Mouse (Mus musculus): ENCODE measurements around the gene D630039A03Rik. TPM values are rescaled to one million over a fixed set of nuclear protein-coding genes. Genes with fewer than 3 reads are reported as not detected.

The D630039A03Rik gene
- total and polyA plus RNA-seq, 3 experiments = 0.22 TPM; not detected in 2

GRCm38 (mm10) chr4:57861166-57861565, 54.9 kb downstream of the D630039A03Rik start:
- no peaks in the 10 kb centered on the region for H3K36me3 ChIP-seq (replicated peaks)
- ATAC-seq (ENCODE audit: extremely low read depth, insufficient number of reproducible peaks, low FRiP score, poor library complexity, severe bottlenecking) = no peak
- no peaks in the 10 kb centered on the region for H3K27me3 ChIP-seq (ENCODE audit: insufficient read depth, low read length)

GRCm38 (mm10) chr4:57860204-57860611, 55.9 kb downstream of the D630039A03Rik start:
- no peak for TF ChIP-seq CTCF (IDR thresholded peaks at IDR 0.05; ENCODE audit: low read depth, low read length)
- TF ChIP-seq POLR2AphosphoS5 (IDR thresholded peaks at IDR 0.05; ENCODE audit: insufficient replicate concordance, low read depth, low read length) = no peak
- no peak for TF ChIP-seq GATA2 (IDR thresholded peaks at IDR 0.05; ENCODE audit: borderline replicate concordance, low read depth, low read length)
- TF ChIP-seq GATA1 (IDR thresholded peaks at IDR 0.05; ENCODE audit: borderline replicate concordance, low read length) = no peak
- no peak for TF ChIP-seq TAL1 (conservative IDR thresholded peaks at IDR 0.05; ENCODE audit: low read depth, low read length)
- Histone ChIP-seq H3K4me3 (ENCODE audit: low read depth, low read length) (no peak overlapping the region), H3K27me3 (ENCODE audit: insufficient read depth, low read length) (no peaks in the 10 kb centered on the region), H3K9me3 (replicated peaks) (peaks cover 51% of the 10 kb centered on the region), H3K36me3 (replicated peaks) (no peaks in the 10 kb centered on the region), H3K4me1 (ENCODE audit: insufficient read depth, low read depth, low read length) (no peaks in the 10 kb centered on the region)
- DNase-seq (ENCODE audit: low spot score) = no peak
- no peak for ATAC-seq (ENCODE audit: extremely low read depth, insufficient number of reproducible peaks, low FRiP score, poor library complexity, severe bottlenecking)

More at GRCm38 (mm10) chr4:57861166-57861565, 54.9 kb downstream of the D630039A03Rik start:
- no peak overlapping the region for H3K4me3 ChIP-seq (ENCODE audit: low read depth, low read length)
- H3K4me1 ChIP-seq (ENCODE audit: insufficient read depth, low read depth, low read length) = no peaks in the 10 kb centered on the region
- peaks cover 41% of the 10 kb centered on the region for H3K9me3 ChIP-seq (replicated peaks)
- no peak for DNase-seq (ENCODE audit: low spot score)
- no peak for TF ChIP-seq GATA2 (IDR thresholded peaks at IDR 0.05; ENCODE audit: borderline replicate concordance, low read depth, low read length)
- no peak for TF ChIP-seq CTCF (IDR thresholded peaks at IDR 0.05; ENCODE audit: low read depth, low read length)
- no peak for TF ChIP-seq GATA1 (IDR thresholded peaks at IDR 0.05; ENCODE audit: borderline replicate concordance, low read length)
- TF ChIP-seq TAL1 (conservative IDR thresholded peaks at IDR 0.05; ENCODE audit: low read depth, low read length) = no peak
- TF ChIP-seq POLR2AphosphoS5 (IDR thresholded peaks at IDR 0.05; ENCODE audit: insufficient replicate concordance, low read depth, low read length) = no peak

Other genes starting within 250 kb of the D630039A03Rik start
- not detected in 2 replicates for gene Akap2, start 198.6 kb downstream of the D630039A03Rik start, total RNA-seq (2014; fragmentation: Nextera tagmentation)
- gene Akap2, start 198.6 kb downstream of the D630039A03Rik start, total RNA-seq (2017) = 0.05 and 0.06 TPM in 2 replicates
- not detected in 2 replicates for gene Akap2, start 198.6 kb downstream of the D630039A03Rik start, polyA plus RNA-seq (2012)
- 174 and 189 TPM in 2 replicates for gene Txn1, start 40.1 kb upstream of the D630039A03Rik start, total RNA-seq (2014; fragmentation: Nextera tagmentation)
- gene Txn1, start 40.1 kb upstream of the D630039A03Rik start, total RNA-seq (2017) = 241 and 298 TPM in 2 replicates
- 21.9 and 54.6 TPM in 2 replicates for gene Txn1, start 40.1 kb upstream of the D630039A03Rik start, polyA plus RNA-seq (2012)
- not detected in 2 replicates for gene Txndc8, start 92.8 kb upstream of the D630039A03Rik start, total RNA-seq (2014; fragmentation: Nextera tagmentation)
- not detected in 2 replicates for gene Txndc8, start 92.8 kb upstream of the D630039A03Rik start, total RNA-seq (2017)
- not detected in 2 replicates for gene Txndc8, start 92.8 kb upstream of the D630039A03Rik start, polyA plus RNA-seq (2012)